Mouse (Mus musculus) intestine, embryonic 16.5 days (tissue): ENCODE measurements at regions not wholly inside any gene's neighbourhood (a gene's known extent, or its start where the extent isn't known, plus 50 kb on each side); places are given as distances from the start of the nearest gene placed in this dataset.
A peak's percentile ranks its signal among the peaks of the same experiment; 100 is the strongest.

ENCODE experiments used
- ATAC-seq: fragments of 200-750 bp; cut with Nextera tagmentation; 2 replicates; pipeline ENCODE4 v1.8.0; 2017; ENCODE audit warnings: moderate TSS enrichment, moderate library complexity
- H3K27ac ChIP-seq: fragments of 300-500 bp; sonication (generic); 2 replicates; pipeline ENCODE4 v1.5.1; 2014; ENCODE audit warnings: mild to moderate bottlenecking, low read length
- H3K27me3 ChIP-seq: fragments of 300-500 bp; sonication (generic); replicated peaks from 2 replicates; pipeline ENCODE4 v1.6.1; 2014; ENCODE audit warnings: low read length, control low read depth, mixed read lengths; ENCODE audit not compliant: control insufficient read depth, insufficient read depth
- H3K36me3 ChIP-seq: fragments of 300-500 bp; sonication (generic); 2 replicates; pipeline ENCODE4 v1.6.1; 2014; ENCODE audit warnings: low read length, control low read depth; ENCODE audit not compliant: control insufficient read depth, insufficient read depth
- H3K4me1 ChIP-seq: fragments of 300-500 bp; sonication (generic); 2 replicates; pipeline ENCODE4 v1.6.1; 2014; ENCODE audit warnings: low read length, control low read depth, mixed read lengths; ENCODE audit not compliant: control insufficient read depth, insufficient read depth
- H3K4me2 ChIP-seq: fragments of 300-500 bp; sonication (generic); 2 replicates; pipeline ENCODE4 v1.6.1; 2014; ENCODE audit warnings: low read depth, low read length, control low read depth
- H3K4me3 ChIP-seq: fragments of 300-500 bp; sonication (generic); 2 replicates; pipeline ENCODE4 v1.5.1; 2014; ENCODE audit warnings: mild to moderate bottlenecking, low read length
- H3K9ac ChIP-seq: fragments of 300-500 bp; sonication (generic); 2 replicates; pipeline ENCODE4 v1.6.1; 2014; ENCODE audit warnings: low read depth, low read length
- H3K9me3 ChIP-seq: fragments of 300-500 bp; sonication (generic); 2 replicates; pipeline ENCODE4 v1.6.1; 2016; ENCODE audit warnings: low read length, control low read depth; ENCODE audit not compliant: control insufficient read depth
- WGBS: fragments of 180-500 bp; shearing (Covaris S2); extraction: QIAGEN DNeasy Blood & Tissue Kit; methylation state at CpG from one replicate; pipeline ENCODE4 v1.1.7; 2014; 5-methylcytosine and 5-hydroxymethylcytosine counted together

- H3K27me3 ChIP-seq, result peaks cover 33% of the 10 kb centered on the region
- no peak overlapping the region for H3K4me2 ChIP-seq
- no peak overlapping the region for H3K4me3 ChIP-seq
- no peak overlapping the region for H3K27ac ChIP-seq
- peaks cover 8% of the 10 kb centered on the region for H3K4me1 ChIP-seq
- H3K36me3 ChIP-seq, result no peaks in the 10 kb centered on the region
- 19% methylated on average over 4 of the region's 4 CpGs for WGBS
- no peak overlapping the region for H3K9ac ChIP-seq
- no peaks in the 10 kb centered on the region for H3K9me3 ChIP-seq
- no peak for ATAC-seq
Measured at GRCm38 (mm10) chr12:106477731-106478130, 467.7 kb downstream of the Vrk1 start.

GRCm38 (mm10) chr12:106478381-106478781 lies 468.4 kb downstream of the Vrk1 start:
- H3K4me2 ChIP-seq, result no peak overlapping the region
- H3K36me3 ChIP-seq, result no peaks in the 10 kb centered on the region
- WGBS, result 1% methylated on average over 18 of the region's 18 CpGs
- H3K4me3 ChIP-seq, result no peak overlapping the region
- peaks cover 33% of the 10 kb centered on the region for H3K27me3 ChIP-seq
- no peak overlapping the region for H3K27ac ChIP-seq
- H3K9ac ChIP-seq, result no peak overlapping the region
- H3K4me1 ChIP-seq, result peaks cover 8% of the 10 kb centered on the region
- no peak for ATAC-seq
- H3K9me3 ChIP-seq, result no peaks in the 10 kb centered on the region

GRCm38 (mm10) chr12:106479067-106479877 lies 469.2 kb downstream of the Vrk1 start:
- Histone ChIP-seq H3K4me1 (peaks cover 8% of the 10 kb centered on the region), H3K27ac (no peak overlapping the region), H3K36me3 (no peaks in the 10 kb centered on the region), H3K4me2 (peak overlapping the region; percentile 31), H3K4me3 (0 out of 2 replicates have a peak overlapping the region, but pooled peaks have one; percentile 12), H3K9me3 (no peaks in the 10 kb centered on the region), H3K9ac (no peak overlapping the region), H3K27me3 (peaks cover 33% of the 10 kb centered on the region)
- WGBS, result 2% methylated on average over 24 of the region's 24 CpGs
- ATAC-seq, result no peak

- peaks cover 8% of the 10 kb centered on the region for H3K4me1 ChIP-seq
- H3K4me3 ChIP-seq, result 0 out of 2 replicates have a peak overlapping the region, but pooled peaks have one; percentile 12
- H3K9ac ChIP-seq, result no peak overlapping the region
- peak overlapping the region; percentile 31 for H3K4me2 ChIP-seq
- H3K36me3 ChIP-seq, result no peaks in the 10 kb centered on the region
- H3K27ac ChIP-seq, result no peak overlapping the region
- no peak for ATAC-seq
- 12% methylated on average over 6 of the region's 6 CpGs for WGBS
- peaks cover 33% of the 10 kb centered on the region for H3K27me3 ChIP-seq
- no peaks in the 10 kb centered on the region for H3K9me3 ChIP-seq
Measured at GRCm38 (mm10) chr12:106479878-106480194, 469.8 kb downstream of the Vrk1 start.

- no peak overlapping the region for H3K4me2 ChIP-seq
- H3K4me1 ChIP-seq, result peaks cover 8% of the 10 kb centered on the region
- no peak for ATAC-seq
- H3K36me3 ChIP-seq, result no peaks in the 10 kb centered on the region
- WGBS, result 40% methylated on average over 12 of the region's 12 CpGs
- no peak overlapping the region for H3K9ac ChIP-seq
- H3K27ac ChIP-seq, result no peak overlapping the region
- H3K4me3 ChIP-seq, result no peak overlapping the region
- H3K27me3 ChIP-seq, result peaks cover 33% of the 10 kb centered on the region
- H3K9me3 ChIP-seq, result no peaks in the 10 kb centered on the region
Measured at GRCm38 (mm10) chr12:106480281-106481060, 470.4 kb downstream of the Vrk1 start.

- Histone ChIP-seq H3K27ac (no peak overlapping the region), H3K4me2 (no peak overlapping the region), H3K4me1 (no peaks in the 10 kb centered on the region), H3K36me3 (no peaks in the 10 kb centered on the region), H3K9me3 (no peaks in the 10 kb centered on the region), H3K9ac (no peak overlapping the region), H3K4me3 (no peak overlapping the region), H3K27me3 (no peaks in the 10 kb centered on the region)
- 42% methylated on average over 12 of the region's 12 CpGs for WGBS
- ATAC-seq, result no peak
Measured at GRCm38 (mm10) chr12:106501622-106502327, 491.7 kb downstream of the Vrk1 start.

- ATAC-seq, result no peak
- H3K9ac ChIP-seq, result no peak overlapping the region
- no peak overlapping the region for H3K4me3 ChIP-seq
- H3K27me3 ChIP-seq, result no peaks in the 10 kb centered on the region
- H3K9me3 ChIP-seq, result no peaks in the 10 kb centered on the region
- H3K36me3 ChIP-seq, result no peaks in the 10 kb centered on the region
- H3K27ac ChIP-seq, result no peak overlapping the region
- no peaks in the 10 kb centered on the region for H3K4me1 ChIP-seq
- 85% methylated on average over 8 of the region's 8 CpGs for WGBS
- H3K4me2 ChIP-seq, result no peak overlapping the region
Measured at GRCm38 (mm10) chr12:106504285-106504684, 494.3 kb downstream of the Vrk1 start.

- Histone ChIP-seq H3K9me3 (no peaks in the 10 kb centered on the region), H3K9ac (no peak overlapping the region), H3K27ac (no peak overlapping the region), H3K4me1 (no peaks in the 10 kb centered on the region), H3K27me3 (no peaks in the 10 kb centered on the region), H3K4me2 (no peak overlapping the region), H3K4me3 (no peak overlapping the region), H3K36me3 (no peaks in the 10 kb centered on the region)
- 50% methylated on average over 11 of the region's 11 CpGs for WGBS
- ATAC-seq, result peak; percentile 46; the same call in 1 of the 2 replicates
Measured at GRCm38 (mm10) chr12:106514057-106514456, 504.0 kb downstream of the Vrk1 start.

GRCm38 (mm10) chr12:106515257-106515788 lies 505.3 kb downstream of the Vrk1 start:
- Histone ChIP-seq H3K9me3 (no peaks in the 10 kb centered on the region), H3K36me3 (no peaks in the 10 kb centered on the region), H3K4me3 (no peak overlapping the region), H3K27ac (no peak overlapping the region), H3K4me1 (no peaks in the 10 kb centered on the region), H3K9ac (no peak overlapping the region), H3K27me3 (no peaks in the 10 kb centered on the region), H3K4me2 (no peak overlapping the region)
- WGBS, result 59% methylated on average over 17 of the region's 17 CpGs
- no peak for ATAC-seq
